Mouse (Mus musculus) G1E (cell line): ENCODE results near the gene Arhgap24. TPM values are rescaled to one million over a fixed set of nuclear protein-coding genes. Genes with fewer than 3 reads are reported as not detected.

ENCODE experiments used
- ATAC-seq: 2 replicates; pipeline ENCODE4 v1.8.0; 2016; ENCODE audit warnings: mild to moderate bottlenecking; ENCODE audit not compliant: insufficient number of reproducible peaks, poor library complexity, low FRiP score, severe bottlenecking; ENCODE audit errors: extremely low read depth
- DNase-seq: peaks from one replicate; pipeline ENCODE4 v3.0.0; 2012; ENCODE audit warnings: low spot score
- H3K27me3 ChIP-seq: 2 replicates; pipeline ENCODE4 v1.6.1; 2012; ENCODE audit warnings: mild to moderate bottlenecking, low read length, inconsistent platforms; ENCODE audit not compliant: insufficient read depth
- H3K36me3 ChIP-seq: replicated peaks from 2 replicates; pipeline ENCODE3; 2012; ENCODE audit warnings: mild to moderate bottlenecking, inconsistent platforms
- H3K4me1 ChIP-seq: 2 replicates; pipeline ENCODE4 v1.6.1; 2012; ENCODE audit warnings: low read depth, low read length, inconsistent platforms, mixed read lengths; ENCODE audit not compliant: insufficient read depth
- H3K4me3 ChIP-seq: 2 replicates; pipeline ENCODE4 v1.5.1; 2012; ENCODE audit warnings: low read depth, mild to moderate bottlenecking, inconsistent platforms, low read length, moderate library complexity, mixed read lengths
- H3K9me3 ChIP-seq: replicated peaks from 2 replicates; pipeline ENCODE4 v1.6.1; 2012; ENCODE audit warnings: inconsistent platforms
- CTCF ChIP-seq: IDR thresholded peaks from 2 replicates; pipeline ENCODE4 v1.5.1; 2012; ENCODE audit warnings: low read depth, low read length, inconsistent platforms, mixed read lengths
- GATA1 ChIP-seq: IDR thresholded peaks from 2 replicates; pipeline ENCODE4 v1.6.1; 2012; ENCODE audit warnings: borderline replicate concordance, low read length, inconsistent platforms, mixed read lengths
- GATA2 ChIP-seq: IDR thresholded peaks from 2 replicates; pipeline ENCODE4 v1.6.1; 2012; ENCODE audit warnings: low read depth, low read length, inconsistent platforms, borderline replicate concordance
- POLR2AphosphoS5 ChIP-seq: IDR thresholded peaks from 2 replicates; pipeline ENCODE4 v1.6.1; 2012; ENCODE audit warnings: low read depth, low read length, inconsistent platforms; ENCODE audit not compliant: insufficient replicate concordance
- TAL1 ChIP-seq: conservative IDR thresholded peaks from 2 replicates; pipeline ENCODE4 v1.6.1; 2012; ENCODE audit warnings: low read depth, low read length, inconsistent platforms, mixed read lengths
- polyA plus RNA-seq: library from polyadenylated mRNA; stranded (reverse); fragments of >175 nt; gene quantifications from 2 replicates; pipeline ENCODE4 v1.2.3, GENCODE M21; 2012
- total RNA-seq, 2 experiments: library from RNA; stranded (forward) in 1 of 2; stranded (reverse) in 1 of 2; fragments of 200-1000 nt in 1 of 2; fragments of >200 nt in 1 of 2; fragmentation: Nextera tagmentation in 1 of 2; gene quantifications; 2 replicates each; pipeline ENCODE4 v1.2.3; 2014 to 2017

Gene Arhgap24
- total and polyA plus RNA-seq, 3 experiments = 0.22 TPM; not detected in 2

DNA sequence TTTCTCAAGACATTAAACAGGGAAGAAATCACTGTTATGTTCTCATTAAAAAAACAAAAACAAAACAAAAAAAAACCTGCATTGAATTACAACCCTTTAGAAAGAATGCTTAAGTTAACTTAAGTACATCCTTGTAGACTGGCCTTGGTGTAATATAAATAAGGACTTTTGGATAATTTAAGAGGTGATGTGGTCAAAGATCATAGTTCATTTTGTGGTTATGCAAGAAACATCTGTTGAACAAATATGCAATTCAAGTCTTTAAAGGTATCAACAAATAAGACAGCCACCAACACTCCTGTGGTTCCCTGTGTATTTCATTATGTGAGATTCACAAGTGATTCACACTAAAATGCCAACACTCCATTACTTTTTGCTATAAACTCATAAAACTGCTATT is 247.3 kb downstream of the Arhgap24 start:
- DNase-seq = no peak
- ATAC-seq = no peak
- Histone ChIP-seq H3K36me3 (no peaks in the 10 kb centered on the region), H3K9me3 (peaks cover 31% of the 10 kb centered on the region), H3K4me1 (no peaks in the 10 kb centered on the region), H3K4me3 (no peak overlapping the region), H3K27me3 (no peaks in the 10 kb centered on the region)
- TF ChIP-seq CTCF (no peak), TAL1 (no peak), POLR2AphosphoS5 (no peak), GATA1 (no peak), GATA2 (no peak)

DNA sequence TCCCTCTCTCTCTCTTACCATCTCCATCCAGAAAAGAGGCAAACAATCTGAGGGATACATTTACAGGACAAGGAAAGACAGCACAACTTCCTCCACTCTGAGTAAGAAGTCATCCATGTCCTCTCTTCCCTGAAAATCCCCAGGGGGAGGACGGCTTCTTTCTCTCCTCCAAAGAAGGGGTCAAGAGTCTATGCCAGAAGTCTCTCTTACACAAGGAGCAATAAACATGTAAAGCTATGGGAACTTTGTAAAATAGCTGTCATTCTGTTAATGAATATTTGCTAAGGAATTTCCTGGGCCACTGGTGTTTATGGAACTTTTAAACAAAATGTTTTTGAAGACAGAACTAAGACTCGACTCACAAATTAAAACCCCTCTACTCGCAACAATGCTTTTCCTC is 248.3 kb downstream of the Arhgap24 start:
- Histone ChIP-seq H3K4me3 (no peak overlapping the region), H3K4me1 (no peaks in the 10 kb centered on the region), H3K36me3 (no peaks in the 10 kb centered on the region), H3K9me3 (peaks cover 28% of the 10 kb centered on the region), H3K27me3 (no peaks in the 10 kb centered on the region)
- TF ChIP-seq GATA1 = no peak
- no peak for TF ChIP-seq CTCF
- TF ChIP-seq TAL1 = no peak
- TF ChIP-seq GATA2 = no peak
- no peak for TF ChIP-seq POLR2AphosphoS5
- ATAC-seq (no peak), DNase-seq (no peak)

GRCm38 (mm10) chr5:102736131-102736530 is 254.9 kb downstream of the Arhgap24 start:
- H3K27me3 ChIP-seq = no peaks in the 10 kb centered on the region
- no peak for ATAC-seq
- DNase-seq = no peak
- H3K4me3 ChIP-seq = no peak overlapping the region
- no peaks in the 10 kb centered on the region for H3K4me1 ChIP-seq
- no peak for TF ChIP-seq CTCF
- no peak for TF ChIP-seq GATA1
- TF ChIP-seq POLR2AphosphoS5 = no peak
- no peak for TF ChIP-seq TAL1
- TF ChIP-seq GATA2 = no peak
- H3K36me3 ChIP-seq = no peaks in the 10 kb centered on the region
- peaks cover 34% of the 10 kb centered on the region for H3K9me3 ChIP-seq

DNA sequence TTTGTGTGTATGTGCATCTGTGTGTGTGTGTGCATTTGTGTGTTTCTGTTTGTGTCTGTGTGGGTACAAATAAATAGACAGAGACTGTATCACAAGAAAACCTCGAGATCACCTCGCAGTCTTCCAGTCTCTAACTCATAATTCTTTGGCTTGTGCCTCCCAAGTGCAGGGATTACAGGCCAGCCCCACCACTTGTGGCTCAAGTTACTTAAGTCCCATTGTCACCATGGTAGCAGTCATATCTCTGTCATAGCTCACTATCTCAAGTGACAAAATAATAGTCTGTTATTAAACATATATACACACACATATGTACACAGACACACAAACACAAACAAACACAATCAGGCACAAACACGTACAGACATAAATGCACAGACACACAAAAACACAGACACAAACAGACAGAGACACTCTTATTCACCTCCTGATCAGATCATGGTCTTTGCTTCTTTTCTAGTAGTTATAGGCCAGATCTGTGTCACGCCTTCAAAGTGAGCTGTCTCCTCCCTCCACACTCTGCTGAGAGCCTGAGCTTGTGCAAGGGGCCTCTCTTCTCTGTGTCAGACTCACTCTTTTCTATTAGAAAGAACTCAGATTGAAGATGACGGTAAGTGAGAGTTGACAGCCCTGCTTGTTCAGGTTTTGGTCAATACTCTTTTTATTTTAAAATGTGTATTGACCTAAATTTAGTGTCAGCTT is 261.5 kb downstream of the Arhgap24 start:
- H3K9me3 ChIP-seq = peaks cover 44% of the 10 kb centered on the region
- H3K4me3 ChIP-seq = no peak overlapping the region
- no peaks in the 10 kb centered on the region for H3K4me1 ChIP-seq
- no peak for ATAC-seq
- TF ChIP-seq POLR2AphosphoS5 (no peak), CTCF (no peak), TAL1 (no peak), GATA2 (no peak), GATA1 (no peak)
- H3K27me3 ChIP-seq = no peaks in the 10 kb centered on the region
- no peak for DNase-seq
- no peaks in the 10 kb centered on the region for H3K36me3 ChIP-seq

- no peaks in the 10 kb centered on the region for H3K36me3 ChIP-seq
- ATAC-seq (no peak), DNase-seq (no peak)
- peaks cover 47% of the 10 kb centered on the region for H3K9me3 ChIP-seq
- no peaks in the 10 kb centered on the region for H3K27me3 ChIP-seq
- H3K4me1 ChIP-seq = no peaks in the 10 kb centered on the region
- TF ChIP-seq GATA2 (no peak), TAL1 (no peak), POLR2AphosphoS5 (no peak), GATA1 (no peak), CTCF (no peak)
- no peak overlapping the region for H3K4me3 ChIP-seq
Observed at GRCm38 (mm10) chr5:102743436-102743835, 262.2 kb downstream of the Arhgap24 start.

- no peaks in the 10 kb centered on the region for H3K36me3 ChIP-seq
- no peak overlapping the region for H3K4me3 ChIP-seq
- TF ChIP-seq GATA1 (no peak), CTCF (no peak), TAL1 (no peak), GATA2 (no peak), POLR2AphosphoS5 (no peak)
- no peaks in the 10 kb centered on the region for H3K27me3 ChIP-seq
- no peaks in the 10 kb centered on the region for H3K4me1 ChIP-seq
- H3K9me3 ChIP-seq = peaks cover 49% of the 10 kb centered on the region
- no peak for DNase-seq
- no peak for ATAC-seq
Observed at GRCm38 (mm10) chr5:102744051-102744450, 262.9 kb downstream of the Arhgap24 start.
